Mouse (Mus musculus) MEL (cell line): ENCODE results near the gene Tnfrsf25.

Experiments
- BHLHE40 ChIP-seq: IDR thresholded peaks from 2 replicates; pipeline ENCODE4 v1.6.1; 2012; ENCODE audit warnings: low read depth, mild to moderate bottlenecking, inconsistent platforms, low read length, improper control_type of control experiment, borderline replicate concordance
- CTCF ChIP-seq, 3 experiments: IDR thresholded peaks in 2 of 3; conservative IDR thresholded peaks in 1 of 3; 2 replicates each; pipeline ENCODE4 v1.5.1; 2011 to 2012; ENCODE audit warnings: low read length in 3 of 3, low read depth in 2 of 3, mild to moderate bottlenecking in 2 of 3, improper control_type of control experiment in 1 of 3, inconsistent platforms in 1 of 3, mixed read lengths in 1 of 3, moderate library complexity in 1 of 3; ENCODE audit not compliant: control insufficient read depth in 1 of 3, insufficient read depth in 1 of 3, poor library complexity in 1 of 3, severe bottlenecking in 1 of 3
- ELF1 ChIP-seq: IDR thresholded peaks from 2 replicates; pipeline ENCODE4 v1.6.1; 2014; ENCODE audit warnings: low read depth, mild to moderate bottlenecking, inconsistent platforms, low read length, improper control_type of control experiment, moderate library complexity
- EP300 ChIP-seq, 2 experiments: IDR thresholded peaks; 2 replicates each; pipeline ENCODE4 v1.6.1; 2011; ENCODE audit warnings: improper control_type of control experiment in 2 of 2, low read length in 2 of 2, low read depth in 1 of 2, mild to moderate bottlenecking in 1 of 2
- GABPA ChIP-seq: IDR thresholded peaks from 2 replicates; pipeline ENCODE4 v1.6.1; 2012; ENCODE audit warnings: low read depth, mild to moderate bottlenecking, inconsistent platforms, low read length, improper control_type of control experiment, moderate library complexity
- GATA1 ChIP-seq: IDR thresholded peaks from 2 replicates; pipeline ENCODE4 v1.6.1; 2011; ENCODE audit warnings: low read depth, low read length, improper control_type of control experiment
- HCFC1 ChIP-seq: IDR thresholded peaks from 2 replicates; pipeline ENCODE4 v1.6.1; 2012; ENCODE audit warnings: low read depth, mild to moderate bottlenecking, inconsistent platforms, low read length, improper control_type of control experiment, moderate library complexity
- MAX ChIP-seq: IDR thresholded peaks from 2 replicates; pipeline ENCODE4 v1.6.1; 2011; ENCODE audit warnings: low read length, improper control_type of control experiment
- POLR2A ChIP-seq, 2 experiments: IDR thresholded peaks; 2 replicates each; pipeline ENCODE4 v1.6.1; 2011 to 2012; ENCODE audit warnings: low read length in 2 of 2, mild to moderate bottlenecking in 2 of 2, control low read depth in 1 of 2, improper control_type of control experiment in 1 of 2, low read depth in 1 of 2, moderate library complexity in 1 of 2; ENCODE audit not compliant: control insufficient read depth in 1 of 2, insufficient read depth in 1 of 2, poor library complexity in 1 of 2
- POLR2AphosphoS5 ChIP-seq: IDR thresholded peaks from 2 replicates; pipeline ENCODE4 v1.6.1; 2012; ENCODE audit warnings: low read depth, borderline replicate concordance, mild to moderate bottlenecking, inconsistent platforms, low read length, moderate library complexity, mixed read lengths

GRCm38 (mm10) chr4:152165036-152165931 is 49.5 kb downstream of the Tnfrsf25 start:
- TF ChIP-seq CTCF (IDR thresholded peaks at IDR 0.05 in 2 of 3, conservative IDR thresholded peaks at IDR 0.05 in 1 of 3; ENCODE audit: control insufficient read depth in 1 of 3, insufficient read depth in 1 of 3, low read depth in 2 of 3, low read length in 3 of 3, poor library complexity in 1 of 3, severe bottlenecking in 1 of 3) (peak; percentile 84 to 99 (median 86)), EP300 (IDR thresholded peaks at IDR 0.05; ENCODE audit: low read depth in 1 of 2, low read length in 2 of 2) (no peak), POLR2A (IDR thresholded peaks at IDR 0.05; ENCODE audit: control insufficient read depth in 1 of 2, insufficient read depth in 1 of 2, low read depth in 1 of 2, low read length in 2 of 2, poor library complexity in 1 of 2) (no peak), ELF1 (no peak), GABPA (no peak), HCFC1 (peak; percentile 13; the same call in 1 of the 2 replicates), GATA1 (no peak), MAX (no peak), BHLHE40 (no peak), POLR2AphosphoS5 (no peak)
